Mouse (Mus musculus): ENCODE data around the gene Psmb7.

The Psmb7 gene

GRCm38 (mm10) chr2:38591751-38592459 is 52.0 kb downstream of the Psmb7 start:
- no peak for DNase-seq (ENCODE audit: low spot score)

GRCm38 (mm10) chr2:38586733-38587132 is 57.2 kb downstream of the Psmb7 start:
- no peak for DNase-seq (ENCODE audit: low spot score)

GRCm38 (mm10) chr2:38585379-38585736 is 58.5 kb downstream of the Psmb7 start:
- DNase-seq (ENCODE audit: low spot score) = no peak

DNA sequence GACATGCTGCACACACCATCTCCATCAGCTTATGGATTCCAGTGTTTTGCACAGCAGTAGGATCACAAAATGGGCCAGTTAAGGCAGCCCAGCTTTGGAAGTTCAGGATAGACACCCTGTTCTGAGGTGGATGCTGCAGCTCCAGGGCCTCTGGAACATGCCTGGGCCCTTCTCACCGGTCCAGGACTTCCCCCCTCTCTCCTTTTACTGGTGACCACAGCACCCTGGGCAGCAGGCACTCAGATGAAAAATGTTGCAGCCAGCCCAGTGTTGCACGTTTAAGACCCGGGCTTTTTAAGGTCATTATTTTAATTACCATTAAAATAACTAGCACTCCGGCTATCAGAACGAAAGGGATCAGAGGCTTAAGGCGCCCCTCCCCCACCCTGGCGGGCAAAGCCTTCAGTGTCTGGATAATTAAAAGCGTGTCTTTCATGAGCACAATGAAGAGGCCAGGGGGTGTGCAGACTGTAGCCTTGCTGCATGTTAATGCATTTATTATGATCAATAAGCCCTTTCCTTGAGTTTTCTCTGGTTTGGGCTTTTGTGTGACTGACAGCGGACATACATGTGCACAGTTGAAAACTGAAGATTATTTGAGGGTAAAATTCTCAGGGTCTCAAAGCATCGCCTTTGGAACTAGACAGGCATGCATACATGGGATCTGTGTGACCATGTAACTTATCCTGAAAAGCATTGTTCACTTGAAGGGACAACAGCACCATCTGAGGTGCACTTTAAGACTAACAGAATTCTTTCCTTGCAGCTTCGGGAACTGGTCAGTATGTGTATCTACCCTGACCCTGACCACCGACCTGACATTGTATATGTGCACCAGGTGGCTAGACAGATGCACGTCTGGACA is 59.1 kb downstream of the Psmb7 start:
- DNase-seq (ENCODE audit: low spot score) = no peak

DNA sequence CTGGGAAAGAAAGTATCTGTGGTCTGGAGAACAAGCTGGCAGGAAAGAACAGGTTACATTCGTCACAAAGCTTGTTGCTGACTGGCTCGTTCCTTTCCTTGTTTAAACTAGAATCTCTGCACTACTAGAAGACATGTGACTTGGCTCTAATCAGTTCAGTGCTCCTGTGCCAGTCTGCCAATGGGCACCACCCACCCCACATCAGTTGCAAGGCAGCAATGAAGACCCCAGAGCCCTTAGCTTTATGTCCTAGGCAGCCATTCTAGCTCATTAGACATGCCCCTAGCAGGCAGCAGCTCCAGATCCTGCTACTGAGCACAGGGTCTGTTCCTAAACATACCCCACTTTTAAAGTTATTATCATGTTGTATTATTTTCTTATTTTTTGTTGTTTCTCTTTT is 59.9 kb downstream of the Psmb7 start:
- no peak for DNase-seq (ENCODE audit: low spot score)

GRCm38 (mm10) chr2:38579528-38579927 is 64.4 kb downstream of the Psmb7 start:
- no peak for DNase-seq (ENCODE audit: low spot score)

DNA sequence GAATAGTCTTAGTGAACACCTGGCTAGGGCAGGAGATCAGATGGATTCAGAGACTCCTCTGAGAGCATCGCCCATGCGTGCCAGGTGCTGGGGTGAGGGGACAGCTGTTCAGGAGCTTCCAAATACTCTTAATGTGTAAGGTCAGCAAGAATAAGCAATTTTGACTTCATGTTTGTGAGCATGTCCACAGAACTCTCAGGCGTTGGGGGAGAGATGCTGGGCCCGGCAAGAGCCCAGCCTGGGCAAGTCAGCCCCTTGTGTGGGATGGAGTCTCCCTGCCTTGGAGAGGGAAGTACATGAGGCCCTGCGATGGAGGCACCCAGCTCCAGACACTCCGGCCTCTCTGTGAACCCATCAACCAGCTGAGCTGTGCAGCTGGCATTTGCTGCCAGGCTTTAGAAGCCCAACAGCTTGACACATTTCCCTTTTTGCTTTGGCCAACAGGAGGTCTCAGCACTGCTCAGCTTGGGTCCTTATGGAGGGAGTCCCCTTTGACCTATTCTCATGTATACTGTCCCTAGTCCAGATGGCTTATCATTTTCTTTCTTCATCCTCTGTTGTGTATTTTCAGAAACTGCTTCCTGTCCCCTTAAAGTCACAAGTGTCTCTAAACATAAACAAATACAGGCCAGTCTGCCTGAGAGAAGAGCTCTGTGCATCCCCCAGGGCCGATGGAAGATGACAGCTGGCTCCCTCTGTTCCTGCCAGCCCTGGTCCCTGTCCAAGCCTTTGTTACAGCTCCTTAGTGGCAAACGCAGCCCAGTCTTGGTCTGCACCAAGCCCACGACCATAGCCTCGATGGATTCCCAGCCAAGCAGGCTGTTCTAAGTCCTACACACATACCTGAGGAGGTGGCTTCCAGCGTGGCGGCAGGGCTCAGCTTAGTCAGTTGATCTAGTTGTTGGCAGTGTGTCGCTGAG is 65.0 kb downstream of the Psmb7 start:
- DNase-seq (ENCODE audit: low spot score) = no peak

- no peak for DNase-seq (ENCODE audit: low spot score)
Observed at GRCm38 (mm10) chr2:38574697-38575096, 69.2 kb downstream of the Psmb7 start.

- DNase-seq (ENCODE audit: low spot score) = no peak
Observed at GRCm38 (mm10) chr2:38571971-38572601, 71.8 kb downstream of the Psmb7 start.

- no peak for DNase-seq (ENCODE audit: low spot score)
Observed at GRCm38 (mm10) chr2:38562596-38562995, 81.3 kb downstream of the Psmb7 start.

DNA sequence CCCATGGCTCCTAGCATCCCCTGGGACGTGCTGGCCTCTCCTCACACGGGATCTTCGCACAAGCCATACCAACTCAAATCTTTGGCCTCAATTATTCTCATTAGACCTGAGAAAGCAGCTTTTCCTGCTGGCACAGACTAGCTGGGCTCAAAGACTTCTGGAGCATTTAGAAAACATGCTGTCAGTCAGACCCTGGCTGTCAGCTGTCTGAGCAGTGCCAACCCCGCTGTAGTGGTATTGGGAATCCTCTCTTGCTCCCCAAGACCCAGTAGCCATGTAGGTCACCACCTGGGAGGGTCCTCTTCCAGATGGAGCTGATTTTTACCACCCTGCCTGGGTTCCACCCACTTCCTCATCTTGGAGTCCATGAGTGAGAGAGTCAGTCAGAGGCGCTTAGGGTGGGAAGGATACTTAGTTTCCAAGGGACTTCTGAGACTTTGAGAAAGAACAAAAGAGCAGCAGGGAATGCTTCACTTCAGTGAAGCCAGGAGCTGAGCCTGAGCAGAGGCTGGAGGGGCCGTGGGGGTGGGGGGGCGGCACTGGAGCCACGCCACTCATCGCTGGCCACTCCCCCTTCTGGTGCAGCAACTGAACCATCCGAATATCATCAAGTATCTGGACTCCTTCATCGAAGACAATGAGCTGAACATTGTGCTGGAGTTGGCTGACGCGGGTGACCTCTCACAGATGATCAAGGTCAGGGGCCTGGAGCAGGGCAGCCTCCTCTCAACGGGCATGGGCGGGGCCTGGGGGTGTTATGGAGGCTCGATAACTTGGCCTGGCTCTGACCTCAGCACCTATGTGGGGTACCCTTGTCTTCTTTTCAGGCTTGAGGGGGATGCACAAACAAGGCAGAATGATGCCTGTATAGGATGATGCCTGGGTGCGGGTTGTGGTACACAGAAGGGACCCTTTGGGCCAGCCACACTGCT is 83.3 kb downstream of the Psmb7 start:
- DNase-seq (ENCODE audit: low spot score) = no peak

DNA sequence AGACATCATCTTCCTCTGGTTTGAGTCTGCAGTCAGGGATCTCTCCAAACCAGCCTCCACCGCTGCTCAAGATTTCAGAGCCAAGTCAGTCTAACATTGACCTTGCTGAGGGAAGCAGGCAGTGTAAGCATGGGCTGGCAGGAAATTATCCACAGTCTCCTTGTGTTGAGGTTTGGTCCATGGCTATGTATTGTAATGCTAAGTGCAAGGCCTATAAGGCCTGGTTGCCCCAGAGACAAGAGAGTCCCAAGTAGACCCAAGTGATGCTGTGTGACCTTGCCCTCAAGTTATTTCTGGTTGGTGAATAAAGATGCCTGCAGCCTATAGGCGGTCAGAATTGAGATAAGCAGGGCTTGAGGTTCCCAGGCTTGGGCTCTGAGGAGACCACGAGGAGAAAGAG is 87.2 kb downstream of the Psmb7 start:
- DNase-seq (ENCODE audit: low spot score) = no peak

GRCm38 (mm10) chr2:38555659-38556058 is 88.2 kb downstream of the Psmb7 start:
- DNase-seq (ENCODE audit: low spot score) = no peak

DNA sequence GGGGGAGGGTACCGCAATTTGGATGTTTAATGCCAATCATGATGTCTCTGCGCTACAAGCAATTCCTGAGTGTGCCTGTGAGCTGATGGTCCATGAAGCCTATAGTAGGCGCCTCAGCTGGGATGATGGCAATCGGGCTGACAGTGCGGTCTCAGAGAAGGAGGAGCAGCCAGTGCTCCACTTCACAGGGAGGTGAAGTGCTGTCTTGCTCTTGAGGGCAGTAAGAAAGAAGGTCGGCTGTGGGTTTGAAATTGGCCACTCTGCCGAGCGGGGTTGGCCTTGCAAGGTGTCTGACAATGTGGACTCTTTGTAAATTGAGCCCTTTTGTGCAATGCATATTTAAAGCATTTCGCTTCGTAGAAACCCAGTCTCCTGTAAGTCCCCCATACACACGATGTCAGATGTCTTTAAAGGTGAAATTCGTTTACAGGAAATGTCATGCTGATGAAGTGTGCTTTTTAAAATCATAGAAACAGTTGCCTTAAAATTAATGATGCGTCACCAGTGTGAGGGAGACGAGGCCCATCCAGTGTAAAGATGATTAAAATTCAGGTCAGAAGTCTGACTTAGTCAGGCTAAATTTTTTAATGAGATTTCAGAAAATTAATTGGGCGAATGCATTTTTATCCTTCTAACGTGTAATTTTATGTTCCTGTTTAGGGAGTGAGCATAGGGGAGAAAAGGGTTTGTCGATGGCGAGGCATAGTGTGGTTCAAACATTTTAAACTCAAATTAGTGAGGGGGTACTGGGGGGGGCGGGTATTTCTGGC is 89.5 kb downstream of the Psmb7 start:
- DNase-seq (ENCODE audit: low spot score) = no peak

GRCm38 (mm10) chr2:38552004-38552443 is 91.9 kb downstream of the Psmb7 start:
- DNase-seq (ENCODE audit: low spot score) = no peak

GRCm38 (mm10) chr2:38547793-38548517 is 95.9 kb downstream of the Psmb7 start:
- DNase-seq (ENCODE audit: low spot score) = no peak

DNA sequence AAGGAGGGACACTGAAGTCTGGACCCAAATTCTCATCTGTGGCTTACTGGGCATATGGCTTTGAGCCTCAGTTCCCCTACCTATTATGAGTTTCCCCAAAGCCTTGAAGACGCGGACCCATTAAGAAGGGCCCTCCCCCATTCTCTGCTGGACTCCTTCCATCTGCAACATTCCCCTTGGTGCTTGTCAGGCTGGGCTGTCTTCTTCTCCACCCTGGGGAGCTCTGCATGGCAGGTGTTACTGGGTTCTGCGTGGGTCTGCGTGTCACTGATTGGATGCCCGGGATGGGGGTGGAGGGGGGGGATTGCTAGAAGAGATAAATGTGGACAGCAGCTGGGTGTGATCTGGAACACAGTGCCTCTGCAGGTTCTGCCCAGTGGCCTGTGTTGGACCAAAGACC is 97.1 kb downstream of the Psmb7 start:
- no peak for DNase-seq (ENCODE audit: low spot score)

GRCm38 (mm10) chr2:38546222-38546621 is 97.7 kb downstream of the Psmb7 start:
- DNase-seq (ENCODE audit: low spot score) = peak; percentile 63

DNA sequence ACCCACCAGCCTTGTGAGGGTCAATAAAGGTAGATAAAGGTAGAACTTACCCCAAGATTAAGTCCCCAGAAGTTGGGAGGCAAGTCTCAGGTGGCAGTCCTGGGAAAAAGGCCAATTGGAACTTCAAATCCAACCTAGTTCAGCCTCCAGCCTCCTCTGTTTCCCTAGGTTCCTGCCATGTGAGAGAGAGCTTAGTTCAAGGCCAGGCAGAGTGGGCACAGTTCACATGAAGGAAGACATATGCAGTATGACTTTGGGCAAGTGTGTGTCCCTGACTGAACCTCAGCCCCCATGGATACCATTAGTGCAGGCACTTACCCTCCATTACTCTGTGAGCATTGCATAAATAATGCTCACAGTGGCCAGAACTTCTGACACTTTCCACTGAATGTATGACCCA is 98.2 kb downstream of the Psmb7 start:
- no peak for DNase-seq (ENCODE audit: low spot score)

All from urinary bladder, postnatal 25 days (tissue).